Mouse (Mus musculus): ENCODE data around the gene Tmem138.

GRCm38 (mm10) chr19:10525106-10525901 is 51.9 kb downstream of the Tmem138 start, which contains the start of gene Cpsf7:
- TF ChIP-seq POLR2A (IDR thresholded peaks at IDR 0.05; ENCODE audit: borderline replicate concordance, extremely low read depth, low read depth, low read length) (peak; percentile 70; the same call in 1 of the 2 replicates), CTCF (IDR thresholded peaks at IDR 0.05; ENCODE audit: insufficient read depth, low read length) (no peak)

Data from lung, adult 2 months (tissue).